In genomic region chr12:32858444-32858843, GRCm38 (mm10) we compare ENCODE assay signal across 25 mouse cellular contexts.
"Had no signal": no experiment of that assay in that cellular context is flagged by ENCODE, and none has a peak within 500 bp of the region (broad histone marks: within the 10 kb centered on the region; RNA-seq: fewer than 3 reads in every experiment).

No protein-coding gene starts in this region.

- H3K9ac ChIP-seq: heart, embryonic 13.5 days; heart, embryonic 15.5 days; hindbrain, embryonic 13.5 days; hindbrain, embryonic 15.5 days; kidney, embryonic 15.5 days; limb, embryonic 13.5 days; limb, embryonic 15.5 days had no signal

- H3K9me3 ChIP-seq: heart, embryonic 13.5 days; heart, embryonic 15.5 days; hindbrain, embryonic 13.5 days; hindbrain, embryonic 15.5 days; kidney, embryonic 15.5 days; limb, embryonic 13.5 days; limb, embryonic 15.5 days had no signal

- H3K36me3 ChIP-seq: heart, embryonic 15.5 days had no signal

- H3K4me1 ChIP-seq: hindbrain, embryonic 13.5 days; hindbrain, embryonic 15.5 days; kidney, embryonic 15.5 days; limb, embryonic 15.5 days had no signal

- ATAC-seq: hindbrain, postnatal 0 days; intestine, embryonic 16.5 days had no signal

- H3K4me3 ChIP-seq: heart, adult 2 months; heart, embryonic 13.5 days; heart, embryonic 15.5 days; hindbrain, embryonic 13.5 days; hindbrain, embryonic 15.5 days; kidney, embryonic 15.5 days; limb, embryonic 13.5 days; limb, embryonic 15.5 days had no signal

- H3K27ac ChIP-seq: heart, embryonic 13.5 days; heart, embryonic 15.5 days; hindbrain, embryonic 13.5 days; hindbrain, embryonic 15.5 days; hindbrain, postnatal 0 days; kidney, embryonic 15.5 days; kidney, postnatal 0 days; limb, embryonic 13.5 days; limb, embryonic 15.5 days had no signal

- DNase-seq: gastrocnemius, postnatal 14 days; gastrocnemius, postnatal 36 days; heart, adult 11 months; heart, adult 2 months; heart, postnatal 14 days; heart, postnatal 36 days; kidney, adult 11 months; kidney, adult 2 months; kidney, adult 9 months; kidney, postnatal 14 days; kidney, postnatal 36 days; layer of hippocampus, adult 9-11 months; layer of hippocampus, postnatal 36 days; left cerebral cortex, postnatal 4 days had no signal

- H3K4me2 ChIP-seq: heart, embryonic 11.5 days; heart, embryonic 13.5 days; heart, embryonic 15.5 days; hindbrain, embryonic 13.5 days; hindbrain, embryonic 15.5 days; kidney, embryonic 15.5 days; limb, embryonic 13.5 days; limb, embryonic 15.5 days had no signal

- H3K27me3 ChIP-seq: heart, embryonic 13.5 days; heart, embryonic 15.5 days; hindbrain, embryonic 13.5 days; hindbrain, embryonic 15.5 days; kidney, embryonic 15.5 days; limb, embryonic 13.5 days; limb, embryonic 15.5 days had no signal
